Mouse (Mus musculus) spleen, adult 2 months (tissue): ENCODE measurements around the gene Tmem234.

ENCODE experiments used
- CTCF ChIP-seq: fragments of 200-500 bp; IDR thresholded peaks from 2 replicates; pipeline ENCODE4 v1.5.1; 2011; ENCODE audit warnings: mild to moderate bottlenecking, inconsistent platforms; ENCODE audit not compliant: insufficient read depth, insufficient read length, insufficient replicate concordance; ENCODE audit errors: extremely low read depth
- POLR2A ChIP-seq: fragments of 200-500 bp; IDR thresholded peaks from 2 replicates; pipeline ENCODE4 v1.6.1; 2011; ENCODE audit warnings: low read depth, low read length, inconsistent platforms

DNA sequence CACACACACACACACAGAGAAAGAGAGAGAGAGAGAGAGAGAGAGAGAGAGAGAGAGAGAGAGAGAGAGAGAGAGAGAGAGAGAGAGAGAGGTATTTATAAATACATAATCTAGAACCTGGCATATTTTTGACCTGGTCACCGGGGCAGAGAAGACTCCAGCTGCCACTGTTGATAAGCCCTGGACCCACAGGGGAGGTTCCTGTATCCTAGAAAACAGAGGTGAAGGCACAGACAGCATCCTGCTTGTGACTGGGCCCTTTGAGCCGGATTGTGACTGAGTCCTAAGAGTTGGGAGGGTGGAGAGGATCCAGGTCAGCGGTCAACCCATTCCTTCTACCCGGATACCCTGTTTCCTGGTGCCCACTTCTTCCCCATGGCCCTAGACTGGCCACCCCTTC lies 11.6 kb upstream of the Tmem234 start:
- TF ChIP-seq POLR2A: no peak
- no peak for TF ChIP-seq CTCF
